Mouse (Mus musculus): ENCODE results near the gene Sema4b.

The Sema4b gene

DNA sequence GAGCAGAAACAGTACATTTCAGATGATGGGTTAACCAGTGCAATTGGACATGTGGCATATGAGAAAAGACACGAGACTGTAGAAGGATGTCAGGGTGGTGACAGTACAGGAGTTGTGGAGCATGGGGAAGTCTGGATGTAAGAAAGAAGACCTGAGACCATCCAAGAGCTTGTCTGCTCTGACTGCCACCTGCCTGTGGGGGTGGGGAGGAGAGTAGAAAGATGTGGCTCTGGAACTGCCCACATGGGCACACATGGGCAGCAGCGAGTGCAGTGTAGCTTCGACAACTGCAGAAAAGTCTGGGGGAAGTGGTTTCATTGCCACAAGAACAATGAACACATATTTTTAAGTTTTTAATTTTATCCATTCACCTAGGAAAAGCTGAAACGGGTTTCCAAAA, 10.7 kb downstream of the Sema4b start:
- in situ Hi-C loops (cut with MboI, MseI): no loop called here

DNA sequence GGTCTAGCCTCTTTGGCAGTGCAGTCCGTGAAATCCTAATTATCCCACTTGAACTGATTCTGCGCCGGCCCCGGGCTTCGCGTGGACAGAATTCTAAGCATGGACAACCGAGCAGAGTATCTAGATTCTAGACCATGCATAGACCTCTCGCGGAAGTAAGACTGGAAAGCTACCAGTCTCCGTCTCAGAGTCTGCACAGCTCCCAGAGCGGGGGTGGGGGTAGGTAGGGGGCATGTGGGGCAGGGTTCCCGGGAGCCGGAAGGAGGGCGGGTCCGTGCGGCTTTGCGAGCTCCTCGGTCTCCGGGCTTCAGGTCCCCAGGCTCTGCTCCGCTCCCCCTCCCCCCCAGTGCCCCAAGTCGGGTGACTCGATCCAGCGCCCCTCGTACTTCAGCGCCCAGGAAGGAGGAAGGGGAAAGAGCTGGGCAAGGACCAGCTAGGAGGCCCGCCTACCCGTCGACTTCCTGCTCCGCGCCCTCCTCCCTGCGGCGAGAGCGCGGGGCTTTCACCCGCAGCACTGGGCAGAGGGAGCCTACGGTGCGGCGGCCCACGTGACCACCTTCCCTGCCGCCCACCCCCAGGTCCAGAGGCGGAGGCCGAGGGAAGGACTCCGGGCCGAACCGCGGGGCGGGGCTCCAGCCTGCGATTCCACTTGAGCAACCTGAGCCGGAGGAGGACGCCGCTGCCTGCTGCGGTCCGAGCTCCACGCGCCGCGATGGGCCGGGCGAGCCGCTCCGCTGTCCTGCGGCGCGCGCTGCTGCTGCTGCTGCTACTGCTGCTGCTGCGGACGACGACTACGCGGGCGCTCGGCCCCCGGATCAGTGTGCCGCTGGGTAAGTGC, 11.5 kb downstream of the Sema4b start:
- in situ Hi-C loops (cut with MboI, MseI): no loop called here

DNA sequence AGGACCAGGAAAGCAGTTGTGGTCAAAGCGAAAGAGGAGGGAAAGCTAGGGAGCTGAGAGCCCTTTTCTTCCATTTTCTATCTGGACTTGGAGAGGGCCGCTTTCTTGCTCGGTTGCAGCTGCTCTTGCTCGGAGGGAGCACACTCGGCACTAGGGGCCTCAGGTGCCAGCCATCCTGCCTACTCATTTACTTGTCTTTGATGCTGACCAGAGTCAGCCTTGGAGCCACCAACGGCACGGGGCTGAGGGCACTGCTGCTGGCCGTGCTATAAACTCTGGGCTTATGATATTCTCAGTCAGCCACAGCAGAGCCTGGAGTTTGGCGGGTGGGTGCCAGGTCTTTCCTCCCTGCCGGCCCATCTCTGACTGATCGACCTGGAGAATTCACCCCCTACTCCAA, 12.2 kb downstream of the Sema4b start:
- in situ Hi-C loops (cut with MboI, MseI): no loop called here

DNA sequence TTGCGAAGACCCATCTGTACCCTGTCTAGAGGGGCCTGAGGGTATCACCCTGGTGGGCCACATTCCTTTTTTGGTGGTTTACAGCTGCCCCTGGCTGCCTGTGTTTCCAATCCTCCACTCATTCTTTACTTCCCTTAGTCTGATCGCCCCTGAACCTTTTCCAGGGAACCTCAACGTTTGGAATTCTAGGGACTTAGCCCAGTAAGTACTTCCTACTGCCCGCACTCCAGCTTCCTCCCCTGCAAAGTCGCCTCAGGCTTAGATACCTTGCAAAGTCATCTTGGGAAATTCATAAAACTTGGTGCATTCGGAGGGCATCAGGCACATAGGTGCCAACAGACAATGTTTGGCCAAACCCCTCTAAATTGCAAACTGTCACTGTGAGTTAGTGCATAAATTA, 12.6 kb downstream of the Sema4b start:
- in situ Hi-C loops (cut with MboI, MseI): no loop called here

DNA sequence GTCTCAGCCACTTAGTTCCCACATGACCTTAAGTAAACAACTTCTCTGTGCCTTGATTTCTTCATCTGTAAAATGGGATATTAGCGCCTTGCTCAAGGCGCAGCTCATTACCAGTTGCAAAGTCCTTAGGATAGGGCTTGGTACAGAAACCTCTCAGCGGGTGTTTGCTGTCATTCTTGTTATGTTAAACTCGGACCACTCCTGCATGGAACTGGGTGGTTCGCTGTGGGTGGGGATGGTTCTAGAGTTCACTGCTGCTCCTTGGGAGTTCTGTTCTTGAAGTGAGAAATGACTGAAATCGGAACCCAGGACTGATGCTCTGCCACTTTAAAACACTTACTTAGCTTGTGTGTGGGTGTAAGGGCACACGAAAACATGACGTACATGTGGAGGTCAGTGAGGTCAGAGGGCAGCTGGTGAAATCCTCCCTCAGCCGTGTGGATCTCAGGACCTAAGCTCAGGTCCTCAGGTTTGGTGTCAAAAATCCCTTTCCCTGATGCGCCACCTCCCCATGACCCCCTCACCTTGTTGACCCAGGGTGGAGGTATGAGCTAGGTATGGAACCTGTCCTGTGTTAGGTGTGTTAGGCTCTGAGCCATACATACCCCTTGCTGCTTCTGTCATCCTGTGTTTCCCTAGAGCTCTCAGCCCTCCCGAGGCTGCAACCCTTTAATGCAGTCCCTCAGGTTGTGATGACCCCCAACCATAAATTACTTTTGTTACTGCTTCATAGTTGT, 13.4 kb downstream of the Sema4b start:
- in situ Hi-C loops (cut with MboI, MseI): no loop called here

DNA sequence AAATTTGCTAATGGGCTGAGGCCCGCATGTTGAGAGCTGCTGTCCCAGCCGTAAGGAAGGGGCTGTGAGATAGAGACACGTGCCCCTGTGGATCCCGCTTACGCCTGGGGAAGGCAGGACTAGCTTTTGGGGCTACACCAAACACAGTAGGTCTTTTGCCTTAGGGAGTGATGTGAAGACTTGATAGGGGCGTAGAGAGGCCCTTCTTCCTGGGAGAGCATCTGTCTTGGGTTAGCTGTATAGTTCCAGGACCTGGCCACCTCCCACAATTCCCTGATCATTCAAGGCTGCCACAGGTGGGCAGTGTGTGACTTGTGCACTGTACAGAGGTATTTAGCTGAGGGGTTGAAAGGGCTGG, 13.9 kb downstream of the Sema4b start:
- in situ Hi-C loops (cut with MboI, MseI): no loop called here

DNA sequence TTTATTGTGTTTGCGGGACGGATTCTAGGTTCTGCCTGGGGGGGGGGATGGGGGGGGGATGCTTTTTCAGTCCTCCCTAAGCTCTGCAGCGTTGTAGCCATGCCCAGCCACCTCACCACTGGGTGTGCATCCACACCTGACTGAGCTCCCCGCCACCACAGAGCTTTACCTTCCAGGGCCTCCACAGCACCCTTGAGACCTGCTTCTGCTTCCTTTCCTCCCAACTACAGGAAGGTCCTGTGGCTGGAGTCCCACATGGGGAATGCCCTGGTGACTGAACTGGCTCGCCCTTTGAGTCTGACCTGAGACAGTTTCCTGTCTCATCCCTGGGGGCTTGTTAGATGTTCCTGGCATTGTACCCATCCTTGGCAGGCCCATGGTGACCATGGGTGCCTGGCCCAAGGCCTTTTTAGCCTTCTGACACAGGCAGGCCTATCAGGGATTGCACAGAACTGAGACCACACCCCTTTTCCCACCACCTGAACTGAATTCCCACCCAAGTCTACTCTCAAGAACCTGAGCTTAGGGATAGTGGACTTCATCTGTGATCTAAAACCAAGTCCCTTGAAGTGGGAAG, 14.4 kb downstream of the Sema4b start:
- in situ Hi-C loops (cut with MboI, MseI): no loop called here

DNA sequence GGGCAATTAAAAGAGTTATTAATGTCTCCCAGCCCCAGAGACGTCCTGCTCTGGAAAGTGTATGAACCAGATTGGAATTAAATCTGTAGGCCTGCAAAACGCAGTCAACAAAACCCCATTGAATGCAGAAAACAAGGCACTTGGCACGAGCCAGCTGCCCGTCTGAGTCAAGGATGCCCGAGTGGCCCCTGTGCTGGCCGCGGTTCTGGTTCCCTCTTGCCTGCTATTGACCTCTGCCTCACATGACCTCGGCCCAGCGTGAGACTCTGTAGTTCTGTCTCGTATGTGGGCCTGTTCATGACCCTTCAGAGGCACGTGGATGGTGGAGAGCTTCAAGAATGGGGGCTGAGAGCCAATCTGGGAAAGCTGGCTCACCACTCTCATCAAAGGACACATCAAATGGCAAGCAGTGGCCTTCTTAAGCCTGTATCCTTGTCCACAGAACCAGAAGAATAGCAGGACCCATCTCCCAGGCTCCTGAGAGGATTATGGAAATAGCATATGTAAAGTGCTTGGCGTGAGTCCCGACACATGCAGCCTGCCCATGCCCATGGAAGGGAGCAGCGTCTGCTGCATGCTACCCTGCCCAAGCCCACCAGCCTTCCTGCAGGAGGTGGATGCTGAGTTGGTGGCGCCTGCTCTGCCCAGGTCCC, 15.4 kb downstream of the Sema4b start:
- in situ Hi-C loops (cut with MboI, MseI): no loop called here

DNA sequence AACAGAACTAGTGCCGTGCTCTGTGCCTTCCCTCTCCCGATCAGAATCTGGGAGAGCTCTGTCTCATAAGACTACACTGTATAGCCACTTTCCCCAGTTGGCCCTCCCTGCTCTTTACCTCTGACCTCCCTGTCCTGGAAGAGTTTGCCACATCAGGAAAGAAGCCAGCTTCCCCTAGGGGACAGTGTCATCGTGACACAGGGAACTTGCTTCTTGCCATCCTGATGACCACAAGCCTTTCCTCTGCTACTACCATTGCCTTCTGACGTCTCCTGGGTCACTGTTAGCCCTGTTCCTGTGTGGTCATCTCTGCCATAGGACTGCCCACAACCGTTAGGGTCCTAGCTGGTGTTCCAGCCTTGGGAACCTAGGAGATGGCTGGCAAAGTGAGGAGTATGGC, 16.3 kb downstream of the Sema4b start:
- in situ Hi-C loops (cut with MboI, MseI): no loop called here

DNA sequence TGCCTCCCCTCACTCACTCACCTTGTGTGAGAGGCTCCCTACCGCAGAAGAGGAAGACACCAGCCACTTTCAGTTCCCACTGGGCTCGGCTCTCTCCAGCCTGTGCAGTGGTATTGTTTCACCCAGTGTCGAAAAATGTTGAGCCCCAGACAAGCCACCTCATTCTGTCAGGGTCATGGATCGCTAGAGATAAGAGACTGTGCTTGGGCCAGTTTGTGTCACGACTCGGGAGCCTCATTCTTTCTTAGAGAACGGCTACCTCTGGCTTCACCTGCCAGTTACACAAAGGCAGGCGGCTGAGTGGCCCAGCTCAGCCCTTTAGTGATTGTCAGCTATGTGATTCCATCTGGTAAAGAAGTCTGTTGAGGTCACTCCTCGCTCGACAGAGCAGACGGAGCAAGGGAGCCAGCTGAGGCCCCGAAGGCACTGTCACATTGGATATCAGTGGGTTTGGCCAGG, 17.0 kb downstream of the Sema4b start:
- in situ Hi-C loops (cut with MboI, MseI): no loop called here

DNA sequence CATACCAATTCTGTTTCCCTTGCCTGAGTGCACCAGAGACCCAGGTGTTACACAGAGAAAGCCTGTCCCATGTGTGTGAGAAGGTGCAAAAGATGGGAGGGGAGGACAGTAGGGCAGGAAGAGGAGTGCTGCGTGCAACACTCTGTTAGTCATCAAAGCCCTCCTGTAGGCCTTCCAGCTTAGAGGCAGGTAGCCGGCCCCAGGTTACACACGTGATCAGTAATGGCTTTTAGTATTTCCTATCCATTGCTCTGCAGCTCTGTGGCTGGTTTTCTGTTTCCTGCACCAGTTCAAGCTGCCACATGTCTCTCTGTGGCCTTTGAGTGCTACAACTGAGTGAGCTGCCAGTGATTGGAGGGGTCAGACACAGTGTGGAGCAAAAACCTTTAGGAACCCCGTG, 17.7 kb downstream of the Sema4b start:
- in situ Hi-C loops (cut with MboI, MseI): no loop called here

DNA sequence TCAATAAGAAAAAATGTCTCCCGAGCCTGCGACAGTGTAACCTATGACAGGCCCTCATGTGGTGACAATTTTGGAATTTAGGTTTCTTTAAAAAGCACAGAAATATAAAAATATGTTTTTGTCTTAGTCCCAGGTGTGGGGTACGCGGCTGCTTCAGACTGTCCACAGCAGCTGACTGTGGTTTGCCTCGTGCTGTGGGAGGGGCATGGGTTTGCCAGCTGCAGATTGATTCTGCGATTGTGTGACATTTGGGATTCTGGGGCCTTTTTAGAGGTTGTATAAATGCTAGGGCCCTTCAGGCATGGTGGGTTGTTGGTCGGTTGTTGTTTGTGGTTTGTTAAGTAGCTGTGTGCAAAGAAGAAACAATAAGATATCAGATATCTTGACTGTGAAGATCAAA, 18.3 kb downstream of the Sema4b start:
- in situ Hi-C loops (cut with MboI, MseI): no loop called here

DNA sequence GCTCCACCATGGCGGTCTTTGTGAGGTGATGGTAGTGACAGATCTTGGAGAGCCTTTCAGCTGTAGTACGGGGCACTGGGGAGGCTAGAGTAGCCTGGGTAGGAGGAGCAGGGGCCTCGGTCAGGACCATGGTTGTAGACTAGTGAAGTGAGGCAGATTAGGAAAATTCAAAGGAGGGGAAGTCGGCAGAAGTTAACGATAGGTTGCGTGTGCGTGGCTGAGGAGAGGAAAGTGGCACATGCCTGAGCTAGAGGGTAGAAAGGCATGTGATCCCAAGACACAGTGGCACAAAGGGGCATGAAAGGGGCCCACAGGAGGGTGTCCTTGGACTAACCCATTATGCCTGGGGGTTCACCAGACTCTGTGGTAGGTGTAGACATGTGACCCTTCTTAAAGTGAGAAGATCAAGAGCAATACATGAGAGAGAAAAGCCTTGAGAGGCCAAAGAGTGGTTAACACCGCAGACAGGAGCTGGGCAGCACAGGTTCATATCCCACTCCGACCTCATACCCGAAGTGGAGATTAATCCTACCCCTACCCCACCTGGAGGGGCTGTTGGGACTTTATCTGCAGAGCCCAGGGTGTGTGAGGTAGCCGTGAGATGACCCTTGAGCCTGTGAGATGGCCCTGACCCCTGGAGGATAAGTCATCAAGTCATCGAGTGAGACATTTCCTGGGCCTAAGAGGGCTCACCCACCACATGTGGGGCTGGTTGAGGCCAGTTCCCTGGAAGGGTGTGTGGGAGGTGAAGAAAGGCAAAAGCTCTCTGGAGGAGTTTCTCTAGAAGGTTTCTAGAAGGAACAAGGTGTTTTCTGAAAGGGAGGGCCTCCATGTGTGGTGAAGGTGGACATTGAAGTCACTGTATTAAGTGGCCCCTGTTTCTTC, 19.3 kb downstream of the Sema4b start:
- in situ Hi-C loops (cut with MboI, MseI): no loop called here

DNA sequence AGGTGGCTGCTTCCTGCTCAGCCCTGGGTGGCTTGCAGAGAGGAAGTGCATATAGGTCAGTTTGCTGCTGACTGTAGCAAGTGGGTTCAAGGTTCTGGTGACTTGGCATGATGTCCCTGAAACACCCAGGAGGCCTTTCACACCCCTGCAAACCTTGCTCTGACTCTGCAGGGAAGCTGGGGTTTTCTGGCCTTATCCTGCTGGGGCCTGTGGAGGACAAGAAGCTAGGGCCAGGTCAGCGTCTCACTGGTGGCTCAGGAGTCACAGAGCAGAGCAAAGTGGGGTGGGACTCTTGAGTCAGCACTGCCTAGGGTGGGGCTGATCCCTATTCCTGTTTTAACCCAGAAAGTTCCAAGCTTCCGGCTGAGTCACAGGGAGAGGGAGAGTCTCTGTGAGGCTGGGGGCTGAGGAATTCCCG, 20.7 kb downstream of the Sema4b start:
- in situ Hi-C loops (cut with MboI, MseI): no loop called here

DNA sequence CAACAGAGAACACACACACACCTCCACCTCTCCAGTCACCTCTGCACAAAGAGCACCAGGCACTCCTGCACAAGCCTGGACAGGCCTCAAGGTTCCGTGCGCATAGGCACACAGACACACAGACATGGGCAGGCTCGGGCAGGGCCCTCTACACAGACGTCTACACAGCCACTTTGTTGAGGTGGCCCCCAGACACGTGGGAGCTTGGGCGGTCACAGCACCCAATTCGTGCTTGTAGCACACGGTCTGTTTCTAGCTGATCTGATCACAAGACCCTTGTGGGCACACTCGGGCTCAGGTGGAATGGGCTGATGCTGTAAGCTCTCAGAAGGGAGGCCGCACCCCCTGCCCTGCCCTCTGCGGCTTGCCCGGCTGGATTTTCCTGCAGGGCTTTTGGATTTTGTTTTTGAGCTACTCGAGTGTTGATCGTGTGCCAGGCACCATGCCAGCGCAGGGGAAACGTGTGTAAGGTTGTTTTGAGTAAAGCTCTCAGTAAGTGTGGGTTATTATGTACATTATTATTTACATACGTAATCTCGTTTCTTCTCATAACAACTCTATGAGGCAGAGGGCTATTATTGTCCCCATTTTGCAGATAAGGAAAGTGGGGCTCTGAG, 21.5 kb downstream of the Sema4b start:
- in situ Hi-C loops (cut with MboI, MseI): no loop called here

DNA sequence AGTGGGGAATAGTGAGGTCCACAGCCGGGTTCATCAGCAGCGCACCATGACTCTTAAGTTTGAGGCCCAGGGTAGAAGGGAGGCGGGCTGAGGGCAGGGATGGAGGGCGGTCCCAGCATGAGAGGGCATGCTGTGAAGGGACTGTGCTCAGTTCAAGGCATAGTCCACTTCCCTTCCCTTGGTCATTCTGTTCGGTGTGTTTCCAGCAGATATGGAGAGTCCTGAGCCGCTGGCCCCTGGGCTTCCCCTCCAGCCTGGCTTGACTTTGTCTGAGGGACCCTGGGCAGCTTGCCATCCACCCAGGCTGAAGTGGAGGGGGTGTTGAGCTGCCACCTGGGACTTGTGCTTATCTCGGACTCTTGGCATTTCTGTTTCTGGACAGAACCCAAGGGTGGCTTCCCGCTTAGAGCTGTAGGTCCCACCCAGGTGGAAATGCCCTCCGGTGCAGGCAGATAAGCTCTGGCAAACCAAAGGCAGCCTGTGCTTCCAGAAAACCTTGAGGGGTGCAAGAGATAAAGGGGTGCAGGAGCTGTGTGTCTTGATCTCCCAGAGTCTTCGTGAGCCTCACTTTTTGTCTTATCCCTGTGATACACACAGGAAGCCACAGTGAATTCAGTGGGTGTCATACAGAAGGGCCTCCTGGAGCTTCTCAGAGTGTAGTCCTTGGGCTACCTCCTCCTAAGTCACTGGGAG, 22.2 kb downstream of the Sema4b start:
- in situ Hi-C loops (cut with MboI, MseI): no loop called here

DNA sequence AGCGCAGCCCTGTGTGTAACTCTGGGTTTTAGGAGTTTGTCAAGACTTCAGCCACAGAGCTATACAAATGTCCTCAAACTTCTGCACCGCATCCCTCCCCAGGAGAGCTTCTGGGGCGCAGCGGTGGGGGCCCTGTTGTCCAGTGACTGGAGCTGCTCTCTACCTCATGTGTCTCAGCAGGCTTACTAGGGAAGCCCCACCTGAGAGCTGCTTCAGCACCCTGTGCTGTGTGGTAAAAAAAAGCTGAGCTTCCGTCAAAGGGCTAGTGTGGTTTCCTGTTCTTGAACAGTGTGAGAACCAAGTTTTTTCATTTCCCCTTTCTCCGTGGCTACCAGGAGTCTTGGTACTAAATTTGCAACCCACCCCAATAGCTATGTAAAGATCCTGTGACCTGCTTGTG, 23.0 kb downstream of the Sema4b start:
- in situ Hi-C loops (cut with MboI, MseI): loop anchor here in 1 of 2 experiments (10.0 kb wide), 1 partner anchor 55 kb away; no protein-coding TSS in a partner anchor

DNA sequence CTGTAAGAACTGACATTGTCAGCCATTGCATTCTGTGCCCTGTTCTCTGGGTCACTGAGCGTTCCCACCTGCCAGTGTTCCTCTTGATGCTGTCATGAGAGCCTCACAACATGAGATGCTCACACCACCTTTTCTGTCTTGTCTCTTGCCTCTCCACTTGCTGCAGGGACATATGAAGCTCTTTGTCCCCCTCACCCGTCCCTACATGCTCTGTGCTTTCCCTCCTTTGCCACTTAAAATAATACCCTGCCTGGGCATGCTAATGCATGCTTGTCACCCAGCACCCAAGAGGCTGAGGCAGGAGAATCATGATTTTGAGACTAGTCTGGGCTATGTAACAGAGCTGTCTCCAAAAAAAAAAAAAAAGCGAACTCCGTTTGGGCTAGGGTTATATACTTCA, 24.3 kb downstream of the Sema4b start:
- in situ Hi-C loops (cut with MboI, MseI): loop anchor here in 1 of 2 experiments (10.0 kb wide), 1 partner anchor 56 kb away; no protein-coding TSS in a partner anchor

DNA sequence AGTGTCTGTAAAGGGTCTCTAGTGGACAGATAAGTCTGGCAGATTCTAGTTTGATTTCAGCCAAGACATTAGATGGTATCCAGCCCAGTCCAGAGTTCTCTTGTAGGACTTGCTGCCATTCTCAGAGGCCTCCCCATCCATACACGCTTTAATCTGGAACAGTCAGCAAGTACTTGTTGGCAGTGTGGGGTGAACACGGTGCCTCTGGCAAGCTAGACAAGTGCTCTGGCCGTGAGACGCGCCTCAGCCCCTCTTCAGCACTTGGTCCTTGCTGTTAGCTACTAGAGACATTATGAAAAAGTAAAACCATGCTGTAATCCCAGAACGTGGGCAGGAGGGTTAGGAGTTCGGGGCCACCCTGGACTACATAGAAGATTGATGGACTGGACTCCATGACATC, 27.0 kb downstream of the Sema4b start:
- in situ Hi-C loops (cut with MboI, MseI): loop anchor here in 1 of 2 experiments (10.0 kb wide), 1 partner anchor 59 kb away; no protein-coding TSS in a partner anchor

DNA sequence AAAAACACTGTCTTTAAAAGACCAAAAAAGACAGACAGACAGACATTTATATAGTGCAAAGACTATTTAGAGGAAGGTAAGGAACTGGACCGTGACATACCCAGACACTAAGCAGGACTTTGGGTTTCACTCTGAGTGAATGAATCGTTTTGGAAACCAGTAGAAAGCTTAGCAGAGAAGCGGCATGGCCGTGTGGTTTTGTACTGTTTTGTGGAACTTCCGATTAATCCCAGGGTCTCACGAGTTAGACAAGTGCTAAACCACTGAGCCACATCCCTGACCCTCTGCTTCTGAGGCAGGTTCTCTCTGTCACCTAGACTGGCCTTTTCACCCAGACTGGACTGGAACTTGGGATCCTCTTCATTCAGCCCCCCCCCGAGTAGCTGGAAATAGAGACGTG, 27.8 kb downstream of the Sema4b start:
- in situ Hi-C loops (cut with MboI, MseI): loop anchor here in 1 of 2 experiments (10.0 kb wide), 1 partner anchor 60 kb away; no protein-coding TSS in a partner anchor

Measured in T-helper 17 cell (primary cell).